Mouse (Mus musculus) neural tube, embryonic 14.5 days (tissue): ENCODE data around the gene H1f0. TPM values are rescaled to one million over a fixed set of nuclear protein-coding genes. Genes with fewer than 3 reads are reported as not detected.

Experiments
- ATAC-seq: fragments of 200-750 bp; cut with Nextera tagmentation; 2 replicates; pipeline ENCODE4 v1.8.0; 2017; ENCODE audit warnings: low read depth, mild to moderate bottlenecking, moderate TSS enrichment, moderate library complexity
- H3K27ac ChIP-seq: fragments of 300-500 bp; sonication (generic); 2 replicates; pipeline ENCODE4 v1.5.1; 2014; ENCODE audit warnings: low read depth, mild to moderate bottlenecking, control low read depth, low read length, moderate library complexity, mixed read lengths
- H3K27me3 ChIP-seq: fragments of 300-500 bp; sonication (generic); 2 replicates; pipeline ENCODE4 v1.6.1; 2014; ENCODE audit warnings: low read length; ENCODE audit not compliant: control insufficient read depth, insufficient read depth
- H3K36me3 ChIP-seq: fragments of 300-500 bp; sonication (generic); 2 replicates; pipeline ENCODE4 v1.6.1; 2014; ENCODE audit warnings: low read length, mixed read lengths; ENCODE audit not compliant: control insufficient read depth, insufficient read depth
- H3K4me1 ChIP-seq: fragments of 300-500 bp; sonication (generic); 2 replicates; pipeline ENCODE4 v1.6.1; 2014; ENCODE audit warnings: low read length; ENCODE audit not compliant: control insufficient read depth, insufficient read depth
- H3K4me2 ChIP-seq: fragments of 300-500 bp; sonication (generic); 2 replicates; pipeline ENCODE4 v1.6.1; 2014; ENCODE audit warnings: mild to moderate bottlenecking, low read depth, low read length, control low read depth
- H3K4me3 ChIP-seq: fragments of 300-500 bp; sonication (generic); 2 replicates; pipeline ENCODE4 v1.5.1; 2014; ENCODE audit warnings: low read depth, low read length, control low read depth, mixed read lengths
- H3K9ac ChIP-seq: fragments of 300-500 bp; sonication (generic); replicated peaks from 2 replicates; pipeline ENCODE4 v1.6.1; 2014; ENCODE audit warnings: low read depth, mild to moderate bottlenecking, control low read depth, low read length, mixed read lengths
- H3K9me3 ChIP-seq: fragments of 300-500 bp; sonication (generic); 2 replicates; pipeline ENCODE4 v1.6.1; 2016; ENCODE audit warnings: low read length; ENCODE audit not compliant: control insufficient read depth
- WGBS: fragments of 180-500 bp; shearing (Covaris S2); extraction: QIAGEN DNeasy Blood & Tissue Kit; methylation state at CpG from one replicate; pipeline ENCODE4 v1.1.7; 2014; 5-methylcytosine and 5-hydroxymethylcytosine counted together
- polyA plus RNA-seq: library from polyadenylated mRNA; unstranded; fragments of >200 nt; fragmentation: Nextera tagmentation; extraction: Ambion mirVana; gene quantifications from 2 replicates; pipeline ENCODE4 v1.2.1, GENCODE M21; 2014

The H1f0 gene
- polyA plus RNA-seq, 1 experiment from 2014 or later = 45.6 TPM

DNA sequence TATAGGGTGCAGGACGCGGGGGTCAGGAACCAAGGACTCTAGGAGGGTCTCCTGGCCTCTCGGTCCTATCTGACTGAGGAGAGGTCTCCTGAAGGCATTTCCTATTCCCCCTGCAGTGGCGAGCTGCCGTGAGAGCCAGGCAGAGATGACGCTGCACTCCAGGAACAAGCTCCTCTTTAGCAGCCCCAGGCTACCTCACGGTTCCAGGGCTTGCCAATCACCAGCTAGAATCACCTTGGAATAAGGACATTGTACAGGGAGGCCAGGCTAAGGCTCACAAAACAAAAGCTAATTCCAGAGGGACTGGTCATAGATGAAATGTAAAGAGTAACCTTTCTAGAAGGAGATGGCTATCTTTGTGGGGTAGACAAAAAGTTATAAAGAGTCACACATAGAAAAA, 28.4 kb downstream of the H1f0 start:
- no peak overlapping the region for H3K9ac ChIP-seq
- H3K36me3 ChIP-seq = peaks cover 60% of the 10 kb centered on the region
- 94% methylated on average over 7 of the region's 7 CpGs for WGBS
- ATAC-seq = no peak
- H3K4me1 ChIP-seq = 0 out of 2 replicates have a peak, but pooled peaks cover 5% of the 10 kb centered on the region
- H3K27ac ChIP-seq = no peak overlapping the region
- H3K4me3 ChIP-seq = no peak overlapping the region
- H3K27me3 ChIP-seq = no peaks in the 10 kb centered on the region
- no peak overlapping the region for H3K4me2 ChIP-seq
- no peaks in the 10 kb centered on the region for H3K9me3 ChIP-seq

- 91% methylated on average over 6 of the region's 6 CpGs for WGBS
- Histone ChIP-seq H3K9ac (no peak overlapping the region), H3K4me1 (peaks cover 12% of the 10 kb centered on the region; the same call in 1 of the 2 replicates), H3K9me3 (no peaks in the 10 kb centered on the region), H3K27me3 (no peaks in the 10 kb centered on the region), H3K36me3 (peaks cover 59% of the 10 kb centered on the region), H3K4me3 (no peak overlapping the region), H3K4me2 (no peak overlapping the region), H3K27ac (no peak overlapping the region)
- no peak for ATAC-seq
Measured at GRCm38 (mm10) chr15:79057850-79058249, 29.6 kb downstream of the H1f0 start.

DNA sequence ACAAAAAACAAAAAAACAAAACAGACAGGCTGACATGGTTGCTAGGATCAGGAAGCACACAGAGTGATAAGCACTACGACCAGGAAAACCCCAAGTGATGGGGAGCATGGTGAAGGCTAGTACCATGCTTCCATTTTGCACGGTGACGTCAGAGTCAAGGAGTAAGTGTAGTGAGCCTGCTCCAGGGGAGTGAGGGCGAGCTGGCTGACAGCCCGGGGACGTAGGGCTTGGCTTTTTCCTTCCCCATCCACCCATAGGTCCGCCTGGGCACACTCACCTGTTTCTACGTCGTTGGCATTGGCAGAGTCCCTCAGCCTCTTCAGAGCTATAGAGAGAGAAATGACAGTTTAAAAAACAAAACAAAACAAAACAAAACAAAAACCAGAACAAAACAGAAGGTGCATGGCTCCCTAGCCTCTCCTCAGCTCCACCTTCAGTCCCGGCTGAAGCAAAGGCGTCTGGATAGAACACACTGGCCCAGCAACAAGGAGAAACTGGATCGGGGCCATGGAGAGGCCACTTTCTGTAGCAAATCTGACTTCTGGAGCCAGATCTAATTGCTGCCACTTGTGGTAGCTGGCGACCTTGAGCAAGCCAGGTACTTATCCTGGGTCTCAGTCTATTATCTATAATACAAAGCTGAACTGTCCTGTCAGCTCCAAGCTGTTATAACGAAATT, 32.8 kb downstream of the H1f0 start:
- peaks cover 30% of the 10 kb centered on the region; the same call in 1 of the 2 replicates for H3K36me3 ChIP-seq
- no peak overlapping the region for H3K27ac ChIP-seq
- H3K9ac ChIP-seq = no peak overlapping the region
- no peaks in the 10 kb centered on the region for H3K27me3 ChIP-seq
- WGBS = 87% methylated on average over 14 of the region's 14 CpGs
- no peak overlapping the region for H3K4me3 ChIP-seq
- no peak overlapping the region for H3K4me2 ChIP-seq
- H3K9me3 ChIP-seq = no peaks in the 10 kb centered on the region
- H3K4me1 ChIP-seq = peaks cover 16% of the 10 kb centered on the region
- no peak for ATAC-seq

GRCm38 (mm10) chr15:79062376-79063159, 34.3 kb downstream of the H1f0 start, which contains the start of gene Ankrd54:
Gene Ankrd54 (minus strand): TSS chr15:79062893.
- peak; percentile 100 for ATAC-seq
- WGBS = under 1% methylated on average over 80 of the region's 80 CpGs

GRCm38 (mm10) chr15:79063160-79063740, 35.0 kb downstream of the H1f0 start:
- peak overlapping the region; percentile 23 for H3K4me3 ChIP-seq

More at GRCm38 (mm10) chr15:79062376-79063159, 34.3 kb downstream of the H1f0 start, which contains the start of gene Ankrd54:
- Histone ChIP-seq H3K4me3 (peak within 1 kb of the TSS; percentile 95), H3K36me3 (peaks cover 23% of the 10 kb centered on the region; the same call in 1 of the 2 replicates), H3K9ac (peak within 1 kb of the TSS; percentile 83), H3K27ac (peak within 1 kb of the TSS; percentile 82), H3K4me2 (peak within 1 kb of the TSS; percentile 88), H3K9me3 (no peaks in the 10 kb centered on the region), H3K4me1 (peaks cover 16% of the 10 kb centered on the region), H3K27me3 (no peaks in the 10 kb centered on the region)

GRCm38 (mm10) chr15:79065086-79065770, 37.0 kb downstream of the H1f0 start:
- no peak overlapping the region for H3K4me2 ChIP-seq
- no peak overlapping the region for H3K4me3 ChIP-seq
- no peaks in the 10 kb centered on the region for H3K9me3 ChIP-seq
- no peak overlapping the region for H3K27ac ChIP-seq
- ATAC-seq = no peak
- H3K9ac ChIP-seq = no peak overlapping the region
- H3K4me1 ChIP-seq = peaks cover 16% of the 10 kb centered on the region
- H3K36me3 ChIP-seq = peaks cover 2% of the 10 kb centered on the region; the same call in 1 of the 2 replicates
- 48% methylated on average over 8 of the region's 8 CpGs for WGBS
- H3K27me3 ChIP-seq = no peaks in the 10 kb centered on the region

More at GRCm38 (mm10) chr15:79063160-79063740, 35.0 kb downstream of the H1f0 start:
- Histone ChIP-seq H3K27ac (no peak overlapping the region), H3K4me2 (peak overlapping the region; percentile 45), H3K4me1 (peaks cover 16% of the 10 kb centered on the region), H3K27me3 (no peaks in the 10 kb centered on the region), H3K9ac (0 out of 2 replicates have a peak overlapping the region, but pooled peaks have one; percentile 18), H3K36me3 (peaks cover 16% of the 10 kb centered on the region; the same call in 1 of the 2 replicates), H3K9me3 (no peaks in the 10 kb centered on the region)
- no peak for ATAC-seq
- 11% methylated on average over 14 of the region's 14 CpGs for WGBS

- no peak overlapping the region for H3K4me3 ChIP-seq
- H3K27me3 ChIP-seq = no peaks in the 10 kb centered on the region
- 47% methylated on average over 2 of the region's 2 CpGs for WGBS
- no peak overlapping the region for H3K4me2 ChIP-seq
- peaks cover 14% of the 10 kb centered on the region for H3K4me1 ChIP-seq
- ATAC-seq = no peak
- H3K36me3 ChIP-seq = no peaks in the 10 kb centered on the region
- no peak overlapping the region for H3K9ac ChIP-seq
- no peaks in the 10 kb centered on the region for H3K9me3 ChIP-seq
- no peak overlapping the region for H3K27ac ChIP-seq
Measured at GRCm38 (mm10) chr15:79066276-79066675, 38.0 kb downstream of the H1f0 start.

GRCm38 (mm10) chr15:79067631-79068030, 39.4 kb downstream of the H1f0 start:
- no peaks in the 10 kb centered on the region for H3K9me3 ChIP-seq
- no peak overlapping the region for H3K4me3 ChIP-seq
- no peaks in the 10 kb centered on the region for H3K27me3 ChIP-seq
- 78% methylated on average over 3 of the region's 3 CpGs for WGBS
- ATAC-seq = no peak
- H3K4me1 ChIP-seq = peaks cover 4% of the 10 kb centered on the region
- H3K36me3 ChIP-seq = no peaks in the 10 kb centered on the region
- no peak overlapping the region for H3K4me2 ChIP-seq
- H3K27ac ChIP-seq = no peak overlapping the region
- no peak overlapping the region for H3K9ac ChIP-seq
